Mouse (Mus musculus): ENCODE data around the gene Wwox. TPM values are rescaled to one million over a fixed set of nuclear protein-coding genes. Genes with fewer than 3 reads are reported as not detected.

The Wwox gene
- polyA plus RNA-seq, 1 experiment from 2014 or later: 8.9 TPM

GRCm38 (mm10) chr8:114897432-114897831 lies 458.0 kb downstream of the Wwox start:
- WGBS: 79% methylated on average over 8 of the region's 8 CpGs
- Histone ChIP-seq H3K4me3 (ENCODE audit: low read depth, low read length) (no peak overlapping the region), H3K4me2 (ENCODE audit: low read length) (no peak overlapping the region), H3K27ac (ENCODE audit: low read depth, low read length) (no peak overlapping the region), H3K9ac (ENCODE audit: low read length) (no peak overlapping the region), H3K9me3 (replicated peaks; ENCODE audit: control insufficient read depth, low read length) (no peaks in the 10 kb centered on the region), H3K27me3 (replicated peaks; ENCODE audit: control insufficient read depth, insufficient read depth, low read length) (no peaks in the 10 kb centered on the region; the same call in 1 of the 2 replicates), H3K36me3 (ENCODE audit: control insufficient read depth, insufficient read depth, low read length) (no peaks in the 10 kb centered on the region), H3K4me1 (ENCODE audit: control insufficient read depth, insufficient read depth, low read length) (peaks cover 12% of the 10 kb centered on the region)
- DNase-seq (ENCODE audit: low spot score): no peak
- no peak for ATAC-seq

GRCm38 (mm10) chr8:114899157-114899556 lies 459.7 kb downstream of the Wwox start:
- H3K36me3 ChIP-seq (ENCODE audit: control insufficient read depth, insufficient read depth, low read length): no peaks in the 10 kb centered on the region
- peak; percentile 77 for ATAC-seq
- no peaks in the 10 kb centered on the region for H3K9me3 ChIP-seq (replicated peaks; ENCODE audit: control insufficient read depth, low read length)
- peak overlapping the region; percentile 28 for H3K4me2 ChIP-seq (ENCODE audit: low read length)
- 5% methylated on average over 12 of the region's 12 CpGs for WGBS
- H3K4me1 ChIP-seq (ENCODE audit: control insufficient read depth, insufficient read depth, low read length): peaks cover 12% of the 10 kb centered on the region
- DNase-seq (ENCODE audit: low spot score): peak; percentile 73
- 0 out of 2 replicates have a peak overlapping the region, but pooled peaks have one; percentile 7 for H3K9ac ChIP-seq (ENCODE audit: low read length)
- H3K27me3 ChIP-seq (replicated peaks; ENCODE audit: control insufficient read depth, insufficient read depth, low read length): no peaks in the 10 kb centered on the region; the same call in 1 of the 2 replicates
- no peak overlapping the region for H3K27ac ChIP-seq (ENCODE audit: low read depth, low read length)
- no peak overlapping the region for H3K4me3 ChIP-seq (ENCODE audit: low read depth, low read length)

GRCm38 (mm10) chr8:114902584-114902983 lies 463.1 kb downstream of the Wwox start:
- H3K27ac ChIP-seq (ENCODE audit: low read depth, low read length): no peak overlapping the region
- no peak overlapping the region for H3K4me3 ChIP-seq (ENCODE audit: low read depth, low read length)
- no peaks in the 10 kb centered on the region for H3K36me3 ChIP-seq (ENCODE audit: control insufficient read depth, insufficient read depth, low read length)
- no peak overlapping the region for H3K9ac ChIP-seq (ENCODE audit: low read length)
- ATAC-seq: no peak
- no peak overlapping the region for H3K4me2 ChIP-seq (ENCODE audit: low read length)
- 85% methylated on average over 5 of the region's 5 CpGs for WGBS
- peaks cover 12% of the 10 kb centered on the region for H3K4me1 ChIP-seq (ENCODE audit: control insufficient read depth, insufficient read depth, low read length)
- DNase-seq (ENCODE audit: low spot score): no peak
- no peaks in the 10 kb centered on the region for H3K9me3 ChIP-seq (replicated peaks; ENCODE audit: control insufficient read depth, low read length)
- no peaks in the 10 kb centered on the region; the same call in 1 of the 2 replicates for H3K27me3 ChIP-seq (replicated peaks; ENCODE audit: control insufficient read depth, insufficient read depth, low read length)

GRCm38 (mm10) chr8:114908086-114908485 lies 468.6 kb downstream of the Wwox start:
- no peak for ATAC-seq
- H3K9me3 ChIP-seq (replicated peaks; ENCODE audit: control insufficient read depth, low read length): no peaks in the 10 kb centered on the region

GRCm38 (mm10) chr8:114908589-114908988 lies 469.1 kb downstream of the Wwox start:
- whole genome bisulfite sequencing: 89% methylated on average over 7 of the region's 7 CpGs
- Histone ChIP-seq H3K4me2 (ENCODE audit: low read length) (no peak overlapping the region), H3K9me3 (replicated peaks; ENCODE audit: control insufficient read depth, low read length) (no peaks in the 10 kb centered on the region), H3K27me3 (replicated peaks; ENCODE audit: control insufficient read depth, insufficient read depth, low read length) (no peaks in the 10 kb centered on the region), H3K9ac (ENCODE audit: low read length) (no peak overlapping the region), H3K4me3 (ENCODE audit: low read depth, low read length) (no peak overlapping the region), H3K27ac (ENCODE audit: low read depth, low read length) (no peak overlapping the region), H3K4me1 (ENCODE audit: control insufficient read depth, insufficient read depth, low read length) (peaks cover 10% of the 10 kb centered on the region), H3K36me3 (ENCODE audit: control insufficient read depth, insufficient read depth, low read length) (no peaks in the 10 kb centered on the region)
- ATAC-seq: no peak
- DNase-seq (ENCODE audit: low spot score): no peak

More at GRCm38 (mm10) chr8:114908086-114908485, 468.6 kb downstream of the Wwox start:
- no peak overlapping the region for H3K4me2 ChIP-seq (ENCODE audit: low read length)
- no peak overlapping the region for H3K9ac ChIP-seq (ENCODE audit: low read length)
- WGBS: 60% methylated on average over 8 of the region's 8 CpGs
- no peak overlapping the region for H3K4me3 ChIP-seq (ENCODE audit: low read depth, low read length)
- no peaks in the 10 kb centered on the region for H3K36me3 ChIP-seq (ENCODE audit: control insufficient read depth, insufficient read depth, low read length)
- H3K27ac ChIP-seq (ENCODE audit: low read depth, low read length): no peak overlapping the region
- peaks cover 10% of the 10 kb centered on the region for H3K4me1 ChIP-seq (ENCODE audit: control insufficient read depth, insufficient read depth, low read length)
- DNase-seq (ENCODE audit: low spot score): no peak
- H3K27me3 ChIP-seq (replicated peaks; ENCODE audit: control insufficient read depth, insufficient read depth, low read length): no peaks in the 10 kb centered on the region

- H3K27me3 ChIP-seq (replicated peaks; ENCODE audit: control insufficient read depth, insufficient read depth, low read length): no peaks in the 10 kb centered on the region
- no peaks in the 10 kb centered on the region for H3K9me3 ChIP-seq (replicated peaks; ENCODE audit: control insufficient read depth, low read length)
- no peak for DNase-seq (ENCODE audit: low spot score)
- ATAC-seq: no peak
- no peak overlapping the region for H3K27ac ChIP-seq (ENCODE audit: low read depth, low read length)
- H3K4me1 ChIP-seq (ENCODE audit: control insufficient read depth, insufficient read depth, low read length): peaks cover 10% of the 10 kb centered on the region
- H3K9ac ChIP-seq (ENCODE audit: low read length): no peak overlapping the region
- 74% methylated on average over 9 of the region's 9 CpGs for WGBS
- no peak overlapping the region for H3K4me2 ChIP-seq (ENCODE audit: low read length)
- H3K4me3 ChIP-seq (ENCODE audit: low read depth, low read length): no peak overlapping the region
- H3K36me3 ChIP-seq (ENCODE audit: control insufficient read depth, insufficient read depth, low read length): no peaks in the 10 kb centered on the region
These were observed 469.7 kb downstream of the Wwox start for GRCm38 (mm10) chr8:114909146-114909545.

GRCm38 (mm10) chr8:114911031-114911580 lies 471.7 kb downstream of the Wwox start:
- peaks cover 10% of the 10 kb centered on the region for H3K4me1 ChIP-seq (ENCODE audit: control insufficient read depth, insufficient read depth, low read length)
- DNase-seq (ENCODE audit: low spot score) (peak; percentile 38), ATAC-seq (0 out of 2 replicates have a peak, but pooled peaks have one; percentile 12)
- no peak overlapping the region for H3K4me3 ChIP-seq (ENCODE audit: low read depth, low read length)
- H3K9me3 ChIP-seq (replicated peaks; ENCODE audit: control insufficient read depth, low read length): no peaks in the 10 kb centered on the region
- H3K4me2 ChIP-seq (ENCODE audit: low read length): peak overlapping the region; percentile 30
- no peak overlapping the region for H3K9ac ChIP-seq (ENCODE audit: low read length)
- H3K27me3 ChIP-seq (replicated peaks; ENCODE audit: control insufficient read depth, insufficient read depth, low read length): no peaks in the 10 kb centered on the region
- no peak overlapping the region for H3K27ac ChIP-seq (ENCODE audit: low read depth, low read length)
- 31% methylated on average over 17 of the region's 17 CpGs for WGBS
- no peaks in the 10 kb centered on the region for H3K36me3 ChIP-seq (ENCODE audit: control insufficient read depth, insufficient read depth, low read length)

- H3K36me3 ChIP-seq (ENCODE audit: control insufficient read depth, insufficient read depth, low read length): no peaks in the 10 kb centered on the region
- no peak overlapping the region for H3K27ac ChIP-seq (ENCODE audit: low read depth, low read length)
- 0 out of 2 replicates have a peak, but pooled peaks cover 2% of the 10 kb centered on the region for H3K4me1 ChIP-seq (ENCODE audit: control insufficient read depth, insufficient read depth, low read length)
- no peak overlapping the region for H3K4me3 ChIP-seq (ENCODE audit: low read depth, low read length)
- peak; percentile 72; the same call in 1 of the 2 replicates for ATAC-seq
- no peaks in the 10 kb centered on the region for H3K9me3 ChIP-seq (replicated peaks; ENCODE audit: control insufficient read depth, low read length)
- no peak overlapping the region for H3K9ac ChIP-seq (ENCODE audit: low read length)
- peak; percentile 76 for DNase-seq (ENCODE audit: low spot score)
- H3K27me3 ChIP-seq (replicated peaks; ENCODE audit: control insufficient read depth, insufficient read depth, low read length): no peaks in the 10 kb centered on the region
- 63% methylated on average over 7 of the region's 7 CpGs for WGBS
- H3K4me2 ChIP-seq (ENCODE audit: low read length): no peak overlapping the region
These were observed 484.2 kb downstream of the Wwox start for GRCm38 (mm10) chr8:114923629-114924028.

- H3K27ac ChIP-seq (ENCODE audit: low read depth, low read length): no peak overlapping the region
- peaks cover 5% of the 10 kb centered on the region; the same call in 1 of the 2 replicates for H3K27me3 ChIP-seq (replicated peaks; ENCODE audit: control insufficient read depth, insufficient read depth, low read length)
- no peak overlapping the region for H3K9ac ChIP-seq (ENCODE audit: low read length)
- WGBS: 69% methylated on average over 8 of the region's 8 CpGs
- H3K36me3 ChIP-seq (ENCODE audit: control insufficient read depth, insufficient read depth, low read length): no peaks in the 10 kb centered on the region
- DNase-seq (ENCODE audit: low spot score) (no peak), ATAC-seq (no peak)
- H3K4me2 ChIP-seq (ENCODE audit: low read length): no peak overlapping the region
- no peaks in the 10 kb centered on the region for H3K4me1 ChIP-seq (ENCODE audit: control insufficient read depth, insufficient read depth, low read length)
- H3K4me3 ChIP-seq (ENCODE audit: low read depth, low read length): no peak overlapping the region
- no peaks in the 10 kb centered on the region for H3K9me3 ChIP-seq (replicated peaks; ENCODE audit: control insufficient read depth, low read length)
These were observed 488.0 kb downstream of the Wwox start for GRCm38 (mm10) chr8:114927412-114927811.
